Mouse (Mus musculus): Measurements from ENCODE around the gene Ndufa13.
A peak's percentile ranks its signal among the peaks of the same experiment; 100 is the strongest.

The Ndufa13 gene

GRCm38 (mm10) chr8:69880841-69881240 is 21.5 kb downstream of the Ndufa13 start:
- no peak for DNase-seq (ENCODE audit: low spot score in 2 of 2)

DNA sequence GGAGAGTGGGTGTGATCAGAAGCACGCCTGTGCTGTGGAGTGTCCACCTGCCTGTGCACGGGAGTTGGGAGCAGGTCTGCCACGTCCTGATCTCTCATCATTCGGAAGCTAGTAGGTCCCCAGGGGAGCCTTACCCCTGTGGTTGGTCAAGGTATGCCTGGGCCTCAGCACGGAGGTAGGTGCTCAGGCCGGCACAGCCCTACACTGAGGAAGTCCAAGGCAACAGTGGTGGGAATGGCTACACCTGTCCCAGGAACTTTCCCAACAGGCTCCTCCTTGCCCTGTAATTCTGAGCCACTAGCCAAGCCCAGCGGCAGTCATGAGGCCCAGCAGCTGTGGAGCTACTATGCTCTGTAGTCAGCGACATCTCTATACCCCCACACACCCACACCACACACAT is 22.7 kb downstream of the Ndufa13 start:
- no peak for DNase-seq (ENCODE audit: low spot score in 2 of 2)

- DNase-seq (ENCODE audit: low spot score in 2 of 2), result no peak
These were observed 24.4 kb downstream of the Ndufa13 start for GRCm38 (mm10) chr8:69877992-69878391.

DNA sequence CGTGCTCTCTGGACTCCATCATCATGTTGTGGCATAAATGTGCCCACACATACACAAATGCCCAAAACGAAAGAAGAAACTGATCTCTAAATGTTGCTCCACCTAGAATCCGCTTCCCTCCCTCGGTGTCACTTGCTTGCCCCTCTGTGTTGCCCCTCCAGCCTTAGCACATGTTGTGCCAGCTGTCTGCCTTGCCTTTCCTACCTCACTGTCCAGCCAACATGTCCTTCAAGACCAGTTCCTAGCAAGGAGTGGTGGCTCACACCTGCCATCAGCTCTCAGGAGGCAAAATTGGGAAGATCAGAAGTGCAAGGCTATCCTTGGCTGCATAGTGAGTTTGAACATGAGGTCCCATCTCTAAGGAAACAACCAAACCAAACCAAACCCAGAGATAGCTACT is 25.0 kb downstream of the Ndufa13 start:
- DNase-seq (ENCODE audit: low spot score in 2 of 2), result no peak

DNA sequence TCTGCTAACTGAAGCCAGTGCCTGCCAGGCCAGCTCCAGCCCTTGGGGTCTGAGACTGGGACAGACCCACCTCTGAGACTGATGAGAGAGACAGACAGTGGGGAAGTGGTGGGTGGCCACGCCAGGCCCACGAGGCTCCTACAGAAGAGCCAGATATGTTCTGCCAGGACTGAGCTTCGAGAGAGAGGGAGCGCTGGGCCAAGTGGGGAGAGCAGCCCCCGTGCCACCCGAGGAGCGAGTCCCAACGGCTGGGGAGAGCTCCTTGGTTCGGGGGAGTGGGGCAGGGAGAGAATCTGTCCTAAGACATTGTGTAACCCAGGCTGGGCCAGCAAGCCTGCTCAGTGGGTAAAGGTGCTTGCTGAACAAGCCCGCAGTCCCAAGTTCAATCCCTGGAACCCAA is 25.4 kb downstream of the Ndufa13 start:
- DNase-seq (ENCODE audit: low spot score in 2 of 2), result no peak

GRCm38 (mm10) chr8:69876097-69876496 is 26.3 kb downstream of the Ndufa13 start:
- DNase-seq (ENCODE audit: low spot score in 2 of 2), result no peak

DNA sequence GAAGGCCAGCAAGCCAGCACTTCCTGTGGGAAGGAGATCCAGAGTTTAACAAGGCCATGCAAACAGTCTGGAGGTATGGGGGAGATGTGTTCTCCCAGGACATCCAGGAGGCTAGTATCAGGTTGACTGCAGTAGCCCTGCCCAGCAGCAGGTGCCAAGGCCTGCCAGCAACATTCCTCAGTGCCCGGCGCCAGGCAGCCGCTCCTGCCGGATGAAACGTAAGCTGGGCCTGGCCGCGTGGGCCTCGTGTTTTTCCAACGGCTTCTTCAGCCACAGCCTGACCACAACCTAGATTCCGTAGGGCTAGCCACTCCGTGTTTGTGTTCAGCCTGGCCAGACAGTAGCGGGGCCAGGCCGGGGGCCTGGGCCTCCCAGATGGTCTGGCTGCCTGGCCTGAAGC is 27.7 kb downstream of the Ndufa13 start:
- no peak for DNase-seq (ENCODE audit: low spot score in 2 of 2)

GRCm38 (mm10) chr8:69874155-69874554 is 28.2 kb downstream of the Ndufa13 start:
- DNase-seq (ENCODE audit: low spot score in 2 of 2), result peak in 1 of 2 experiments; percentile 76

DNA sequence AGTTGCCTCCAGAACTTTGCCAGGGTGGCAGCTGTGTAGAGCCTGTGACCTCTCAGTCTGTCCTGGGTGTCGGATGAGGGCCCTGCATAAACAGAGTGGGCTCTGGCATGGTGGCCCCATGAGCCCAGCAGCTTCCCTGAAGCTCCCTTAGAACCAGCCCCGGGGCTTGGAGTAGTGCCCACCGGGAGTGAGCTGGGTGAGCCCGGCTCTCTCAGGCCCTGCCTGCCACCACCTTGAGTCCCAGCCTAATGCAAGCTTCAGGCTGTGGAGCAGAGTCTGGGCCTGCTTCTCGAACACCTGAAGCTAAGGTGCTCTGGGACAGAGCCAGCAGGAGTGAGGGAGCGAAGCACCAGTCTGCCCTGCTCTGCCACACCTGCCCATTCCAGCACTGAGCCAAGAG is 31.5 kb downstream of the Ndufa13 start:
- no peak for DNase-seq (ENCODE audit: low spot score in 2 of 2)

- no peak for DNase-seq (ENCODE audit: low spot score in 2 of 2)
These were observed 32.2 kb downstream of the Ndufa13 start for GRCm38 (mm10) chr8:69870003-69870765.

DNA sequence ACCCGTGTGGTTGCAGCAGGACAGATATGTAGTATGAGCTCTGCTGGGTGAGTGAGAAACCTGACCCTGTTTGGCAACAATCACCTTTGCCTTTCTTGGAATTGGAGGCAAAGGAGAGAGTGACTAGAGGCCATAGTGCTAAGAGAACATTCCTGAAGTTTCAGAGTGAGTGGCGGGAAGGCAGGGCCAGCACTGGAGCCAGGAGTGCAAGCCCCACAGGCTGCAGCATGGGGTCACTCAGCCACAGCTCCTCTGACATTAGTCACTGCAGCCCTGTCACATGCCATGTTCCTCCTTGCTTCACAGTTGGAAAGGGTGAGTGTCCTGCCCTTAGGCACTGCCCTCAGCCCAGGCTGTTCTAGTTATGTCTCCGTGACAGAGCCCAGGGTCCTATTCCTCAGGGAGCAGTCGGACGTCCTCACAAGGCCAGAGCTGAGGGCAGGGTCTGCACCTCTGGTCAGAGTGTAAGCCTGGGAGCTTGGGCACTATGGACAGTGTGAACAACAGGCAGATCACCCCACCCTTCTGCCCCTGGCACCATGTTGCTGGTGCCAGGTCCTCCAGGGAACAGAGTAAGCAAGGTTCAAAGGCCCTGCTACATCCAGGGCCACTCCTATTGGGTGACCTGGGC is 34.5 kb downstream of the Ndufa13 start:
- no peak for DNase-seq (ENCODE audit: low spot score in 2 of 2)

- DNase-seq (ENCODE audit: low spot score in 2 of 2), result no peak
These were observed 38.2 kb downstream of the Ndufa13 start for GRCm38 (mm10) chr8:69864180-69864579.

DNA sequence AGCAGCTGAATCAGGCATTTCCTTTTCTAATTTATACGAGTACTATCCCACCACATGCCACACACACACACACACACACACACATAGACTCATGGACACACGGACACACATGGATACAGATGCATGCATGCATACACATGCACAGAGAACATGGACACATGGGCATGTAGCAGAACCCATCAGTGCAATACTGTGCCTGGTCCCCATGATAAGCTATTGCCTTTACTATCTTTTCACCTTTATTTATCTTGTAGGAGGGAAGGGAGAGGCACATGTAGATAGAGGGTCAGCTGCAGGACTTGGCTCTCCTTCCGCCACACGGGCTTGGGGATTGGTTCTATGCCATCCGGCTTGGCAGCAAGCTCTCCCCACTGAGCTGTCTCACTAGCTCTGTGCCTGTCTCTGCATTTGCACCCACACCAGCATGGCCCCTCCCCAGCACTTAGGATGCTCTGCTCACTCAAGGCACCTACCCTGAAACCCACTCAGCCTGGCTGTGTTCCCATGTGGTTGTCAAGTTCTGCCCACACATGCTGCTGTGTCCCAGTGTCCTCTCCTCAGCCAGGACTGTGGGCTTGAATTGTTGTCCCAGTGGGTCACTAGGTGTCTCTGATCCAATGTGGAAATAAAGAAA is 38.9 kb downstream of the Ndufa13 start:
- DNase-seq (ENCODE audit: low spot score in 2 of 2), result peak in 1 of 2 experiments; percentile 40

DNA sequence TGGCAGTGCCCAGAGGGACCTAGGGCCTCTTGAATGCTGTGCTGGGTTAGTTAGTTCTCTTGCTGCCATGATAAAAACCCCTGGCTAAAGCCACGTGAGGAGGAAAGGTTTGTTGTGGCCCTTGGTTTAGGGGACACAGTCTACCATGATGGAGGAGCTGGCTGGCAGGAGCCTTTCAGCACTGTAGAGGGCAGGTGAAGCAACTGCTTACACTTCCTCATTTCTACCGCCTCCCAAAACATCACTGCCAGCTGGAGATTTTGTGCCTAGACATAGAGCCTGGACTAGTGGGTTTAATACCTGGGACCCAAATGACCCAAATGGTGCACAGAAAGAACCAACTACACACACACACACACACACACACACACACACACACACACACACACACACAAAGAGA is 41.1 kb downstream of the Ndufa13 start:
- no peak for DNase-seq (ENCODE audit: low spot score in 2 of 2)

DNA sequence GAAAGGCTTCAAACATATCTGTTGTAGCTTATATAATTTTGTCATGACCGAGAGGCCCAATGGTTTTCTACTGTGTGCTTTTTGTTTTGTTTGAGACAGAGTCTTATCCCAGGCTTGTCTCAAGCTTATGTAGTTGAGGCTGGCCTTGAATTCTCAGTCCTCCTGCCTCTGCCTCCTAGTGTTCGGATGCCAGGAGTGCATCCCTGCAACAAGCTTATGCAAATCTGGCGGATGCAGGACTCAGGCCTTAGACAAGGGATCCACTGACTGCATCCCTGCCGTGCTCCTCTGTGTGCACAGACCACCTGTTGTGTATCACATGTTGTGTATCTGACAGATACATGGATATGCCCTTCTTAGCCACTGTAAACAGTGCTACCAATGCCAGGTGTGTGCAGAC is 41.6 kb downstream of the Ndufa13 start:
- DNase-seq (ENCODE audit: low spot score in 2 of 2), result no peak

DNA sequence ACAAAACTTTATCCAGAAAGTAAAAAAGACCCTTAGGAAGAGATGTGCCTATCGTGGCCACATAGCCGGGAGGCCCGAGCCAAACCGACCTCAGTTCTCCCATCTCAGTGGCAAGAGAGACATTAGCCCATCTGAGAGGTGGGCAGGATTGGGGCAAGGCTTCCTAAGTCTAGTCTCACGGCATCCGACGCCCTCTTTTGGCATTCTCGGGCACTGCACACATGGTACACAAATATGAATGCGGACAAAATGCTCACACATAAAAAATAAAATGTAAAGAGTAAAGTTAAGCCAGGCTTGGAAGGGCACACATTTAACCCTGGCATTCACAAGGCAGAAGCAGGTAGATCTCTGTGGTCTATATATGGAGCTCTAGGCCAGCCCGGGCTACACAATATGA is 48.5 kb downstream of the Ndufa13 start:
- no peak for DNase-seq (ENCODE audit: low spot score in 2 of 2)

DNA sequence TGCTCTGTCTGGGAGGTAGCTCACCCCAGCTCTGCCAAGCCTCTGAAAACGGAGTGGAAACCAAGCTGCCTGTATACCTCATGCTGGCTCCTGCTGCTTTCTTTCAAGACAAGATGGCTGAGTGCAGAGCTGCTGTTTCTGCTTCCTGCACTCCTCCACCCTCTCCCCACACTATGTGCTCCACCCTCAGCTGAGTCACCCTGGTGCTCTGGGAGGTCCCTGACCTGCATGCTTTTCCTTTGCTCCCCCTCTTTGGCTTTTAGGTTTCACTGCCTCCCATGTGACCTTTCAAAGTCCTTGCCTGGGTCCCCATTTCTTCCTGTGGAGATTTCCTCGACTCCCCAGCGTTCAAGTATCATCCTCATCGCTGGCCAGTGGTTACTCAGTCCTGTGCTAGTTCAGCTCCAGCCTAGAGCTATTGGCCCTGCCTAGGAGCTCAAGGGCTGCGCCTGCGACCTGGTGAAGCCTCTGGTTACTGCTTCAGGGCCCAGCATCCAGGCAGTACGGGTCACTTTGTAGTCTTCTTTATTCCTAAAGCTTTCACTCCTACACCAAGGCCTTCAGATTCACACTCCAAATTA is 51.3 kb downstream of the Ndufa13 start:
- no peak for DNase-seq (ENCODE audit: low spot score in 2 of 2)

DNA sequence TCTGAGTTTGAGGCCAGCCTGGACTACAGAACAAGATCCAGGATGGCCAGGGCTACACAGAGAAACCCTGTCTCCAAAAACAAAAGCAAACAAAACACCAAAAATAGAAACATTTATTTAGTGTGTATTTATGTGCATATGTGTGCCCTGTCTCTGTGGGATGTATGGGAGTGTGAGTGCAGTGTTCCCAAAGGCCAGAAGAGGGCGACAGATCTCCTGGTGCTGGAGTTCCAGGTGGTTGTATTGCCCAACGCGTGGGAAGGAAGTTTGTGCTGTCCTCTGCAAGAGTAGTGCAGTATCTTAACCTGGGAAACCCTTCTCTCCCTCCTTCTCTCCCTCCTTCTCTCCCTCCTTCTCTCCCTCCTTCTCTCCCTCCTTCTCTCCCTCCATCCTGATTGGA is 52.5 kb downstream of the Ndufa13 start:
- no peak for DNase-seq (ENCODE audit: low spot score in 2 of 2)

DNA sequence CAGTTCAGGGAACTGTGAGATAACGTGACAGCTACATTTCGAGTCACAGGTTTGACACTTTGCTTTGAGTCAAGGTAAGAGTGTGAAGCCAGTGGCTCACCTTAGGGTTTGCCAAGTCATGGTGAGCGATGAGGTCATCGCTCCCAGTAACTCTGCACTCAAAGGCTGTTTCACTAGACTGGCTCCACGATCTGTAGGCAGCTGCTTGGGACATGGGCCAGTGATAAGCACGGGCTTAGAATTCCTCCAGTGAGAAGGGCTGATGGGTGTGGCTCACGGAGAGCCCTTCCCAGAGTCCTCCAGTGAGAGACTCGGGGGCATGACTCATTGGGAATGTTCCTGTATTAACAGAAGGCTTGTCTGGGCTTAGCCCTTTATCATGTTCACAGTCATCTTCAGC is 53.4 kb downstream of the Ndufa13 start:
- no peak for DNase-seq (ENCODE audit: low spot score in 2 of 2)

DNA sequence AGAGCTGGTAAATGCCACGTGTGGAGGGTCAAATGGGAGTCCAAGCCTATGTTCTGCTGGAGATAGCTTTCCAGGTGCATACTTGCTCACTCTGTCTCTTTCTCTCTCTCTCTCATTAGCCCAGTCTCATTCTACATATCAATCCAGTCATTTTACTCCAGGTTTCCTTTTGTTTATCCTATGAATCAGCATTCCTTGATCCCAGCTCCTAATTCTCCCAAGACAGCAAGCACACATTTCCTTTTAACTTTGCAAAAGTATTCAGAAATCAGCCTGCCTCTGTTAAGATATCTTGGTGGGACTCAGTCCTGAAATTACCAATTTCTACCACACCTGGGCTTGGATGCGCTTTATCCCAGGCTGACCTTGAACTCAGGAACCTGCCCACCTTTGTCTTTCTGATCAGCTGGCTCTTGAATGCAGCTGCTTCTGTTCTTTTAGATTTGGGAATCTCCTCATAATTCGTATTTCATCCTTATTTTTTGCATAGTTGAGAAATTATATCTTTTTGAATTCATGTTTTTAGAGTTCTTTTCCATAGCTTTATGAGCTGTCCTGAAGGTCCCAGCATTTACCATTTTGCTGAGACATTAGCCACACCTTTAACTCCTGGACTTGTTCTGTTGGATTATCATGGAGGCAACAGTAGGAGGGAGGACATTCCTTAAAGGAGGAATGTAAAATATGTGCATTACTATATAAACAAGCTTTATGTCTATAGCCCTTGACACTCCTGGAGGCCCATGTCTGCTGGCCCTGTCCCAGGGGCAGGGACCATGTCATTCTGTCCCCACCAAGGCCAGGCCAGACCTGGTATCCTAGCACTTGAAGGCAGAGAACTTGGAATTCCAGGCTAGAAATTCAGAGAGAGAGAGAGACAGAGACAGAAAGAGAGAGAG is 54.9 kb downstream of the Ndufa13 start:
- DNase-seq (ENCODE audit: low spot score in 2 of 2), result no peak

Data from left cerebral cortex, adult 9 months (tissue).